Mouse (Mus musculus) heart, adult 18-20 months (tissue): ENCODE data around the gene Snip1. TPM values are rescaled to one million over a fixed set of nuclear protein-coding genes. Genes with fewer than 3 reads are reported as not detected.

Experiments used
- DNase-seq, 2 experiments: peaks; one replicate each; pipeline ENCODE4 v3.0.0; 2021 to 2022; ENCODE audit warnings: mixed read lengths in 1 of 2
- long read RNA-seq, 2 experiments: library from polyadenylated mRNA; stranded (forward); transcript quantifications; one replicate each; pipeline ENCODE4 v2.0.0; 2021
- total RNA-seq, 2 experiments: library from RNA; stranded (reverse); gene quantifications; 2 replicates each; pipeline ENCODE4 v1.2.3; 2021

Gene Snip1
- total RNA-seq = 1 to 10 TPM; 7.1 to 7.7 TPM
- long read RNA-seq, experiment 1, partial matches to known transcripts = 0 of 3 reads
- long read RNA-seq, experiment 1, other reads (novel, unspliced or antisense) = 0 of 3 reads
- long read RNA-seq, experiment 2, partial matches to known transcripts = 1 of 4 reads
- long read RNA-seq, experiment 2, other reads (novel, unspliced or antisense) = 0 of 4 reads

DNA sequence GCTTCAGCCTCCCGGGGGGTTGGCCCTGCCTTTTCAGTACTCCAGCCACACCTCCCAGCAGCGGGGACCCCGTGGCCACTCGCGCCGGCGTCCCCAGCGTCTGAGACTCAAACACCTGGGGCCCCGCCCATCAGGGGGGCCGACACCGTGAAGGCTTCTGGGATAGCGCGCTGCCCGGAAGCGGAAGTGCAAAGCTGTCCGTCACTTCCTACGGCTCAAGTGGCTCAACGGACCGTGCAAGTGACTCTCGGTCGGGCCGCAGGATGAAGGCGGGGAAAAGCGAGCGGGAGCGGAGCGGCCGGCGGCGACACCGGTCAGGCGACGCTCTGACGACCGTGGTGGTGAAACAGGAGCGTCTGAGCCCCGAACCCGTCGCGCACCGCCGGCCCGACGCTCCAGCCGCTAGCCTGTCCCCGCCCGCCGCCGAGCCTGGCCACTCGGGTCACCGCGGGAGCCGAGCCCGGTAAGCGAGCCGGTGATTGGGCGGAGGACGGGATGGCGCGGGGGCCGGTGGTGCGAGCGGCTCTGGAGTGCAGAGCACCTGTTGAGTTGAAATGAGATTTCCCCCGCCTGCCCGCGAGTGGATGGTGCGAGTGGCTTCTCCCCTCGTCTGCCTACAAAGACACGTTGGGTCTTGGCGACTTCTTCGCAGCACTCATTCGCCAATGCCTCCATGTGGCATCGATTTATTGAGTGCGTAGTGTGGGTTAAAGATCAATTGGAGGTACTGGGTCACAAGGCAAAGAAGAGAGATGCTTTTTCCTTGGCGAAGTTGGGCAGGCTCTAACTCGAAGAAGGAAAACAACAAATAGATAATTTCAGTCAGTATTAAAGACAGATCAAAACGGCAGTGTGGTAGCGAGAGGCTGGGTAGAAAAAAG is at the start of gene Snip1:
Gene Snip1, plus strand, starts transcription at position 183 of the 881 bp plus-strand sequence.
- DNase-seq = peak; percentile 96 to 98

DNA sequence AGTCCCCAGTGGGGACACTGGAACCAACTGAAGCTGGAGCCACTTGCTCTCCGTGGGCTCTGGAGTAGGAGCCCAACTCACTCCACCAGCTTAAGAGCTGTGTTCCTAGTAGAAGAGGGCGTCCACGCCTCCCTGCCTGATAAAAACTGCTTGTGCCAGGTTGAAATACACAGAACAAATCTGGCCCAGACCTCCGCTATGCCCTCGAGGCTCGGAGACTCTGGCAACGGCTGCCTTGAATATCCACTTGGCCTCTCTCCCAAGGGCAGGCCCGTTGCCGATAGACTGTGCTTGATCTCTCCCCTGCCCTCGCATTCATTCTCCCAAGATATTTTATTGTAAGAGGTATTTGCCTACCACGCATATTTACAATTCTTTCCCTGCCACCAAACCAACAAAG is 49.0 kb upstream of the Snip1 start:
- DNase-seq = peak; percentile 46 to 65

DNA sequence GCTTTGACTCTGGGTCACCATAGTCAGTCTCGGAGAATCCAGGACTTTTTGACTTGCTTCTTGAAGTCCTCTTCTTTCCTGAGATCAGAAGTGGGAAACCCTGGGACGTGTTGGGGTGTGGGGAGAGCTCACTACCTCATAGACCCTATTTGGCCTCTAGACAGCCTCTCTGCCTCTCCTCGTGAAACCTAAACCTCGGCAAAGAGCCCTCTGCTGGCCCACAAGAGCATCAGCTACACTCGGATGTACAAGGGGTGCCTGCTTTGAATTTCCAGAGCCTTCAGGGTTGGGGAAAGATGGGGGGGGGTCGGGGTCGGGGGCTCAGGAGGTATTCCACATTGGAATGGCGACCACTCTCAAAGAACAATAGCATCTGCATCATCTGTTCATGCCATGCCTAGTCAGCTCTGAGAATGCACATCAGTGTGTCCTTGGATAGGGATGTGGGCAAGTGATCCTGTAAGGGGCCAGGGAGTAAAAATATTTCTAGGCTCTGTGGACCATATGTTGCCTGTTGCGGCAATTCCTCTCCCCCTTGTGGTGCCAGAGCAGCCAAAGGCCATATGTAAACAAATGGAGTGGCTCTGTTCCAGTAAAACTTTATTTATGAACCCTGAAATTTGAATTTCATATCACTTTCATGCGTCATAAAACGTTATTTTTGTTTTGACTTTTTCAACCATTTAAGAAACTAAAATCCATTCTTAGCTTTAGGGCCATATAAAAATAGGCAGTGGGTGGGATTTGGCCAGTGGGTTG is 45.5 kb upstream of the Snip1 start:
- no peak for DNase-seq

DNA sequence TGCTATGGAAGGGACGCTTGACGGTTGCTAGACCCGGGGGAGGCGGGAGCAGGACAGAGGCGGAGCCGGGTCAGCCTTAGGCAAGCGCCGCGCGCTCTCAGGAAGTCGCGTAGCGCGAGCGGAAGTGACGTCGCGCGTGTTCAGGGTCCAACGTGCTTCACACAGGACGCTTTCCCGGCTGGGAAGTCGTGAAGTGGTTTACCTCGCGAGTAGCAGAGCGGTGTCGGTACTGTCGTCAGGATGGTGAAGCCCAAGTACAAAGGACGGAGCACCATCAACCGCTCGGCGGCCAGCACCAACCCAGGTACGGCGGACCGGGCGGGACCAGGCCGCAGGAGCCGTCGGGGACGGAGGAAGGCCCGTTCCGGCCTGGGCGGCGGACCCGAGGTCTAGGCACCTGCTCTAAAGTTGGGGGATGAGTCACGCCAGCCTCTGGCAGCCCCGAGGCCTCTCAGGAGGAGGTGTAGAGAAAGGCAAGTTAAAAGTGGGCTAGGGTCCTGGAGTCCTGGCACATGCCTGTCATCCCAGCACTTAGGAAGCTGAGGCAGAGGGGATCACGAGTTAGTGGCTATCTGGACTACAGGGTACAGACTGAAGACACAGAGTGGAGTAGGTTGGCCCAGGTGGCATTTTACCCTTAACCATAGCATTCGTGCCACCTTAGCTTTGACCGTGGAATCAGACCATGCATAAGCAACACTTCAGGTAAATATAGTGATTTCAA is 36.4 kb upstream of the Snip1 start:
- DNase-seq = peak; percentile 96

DNA sequence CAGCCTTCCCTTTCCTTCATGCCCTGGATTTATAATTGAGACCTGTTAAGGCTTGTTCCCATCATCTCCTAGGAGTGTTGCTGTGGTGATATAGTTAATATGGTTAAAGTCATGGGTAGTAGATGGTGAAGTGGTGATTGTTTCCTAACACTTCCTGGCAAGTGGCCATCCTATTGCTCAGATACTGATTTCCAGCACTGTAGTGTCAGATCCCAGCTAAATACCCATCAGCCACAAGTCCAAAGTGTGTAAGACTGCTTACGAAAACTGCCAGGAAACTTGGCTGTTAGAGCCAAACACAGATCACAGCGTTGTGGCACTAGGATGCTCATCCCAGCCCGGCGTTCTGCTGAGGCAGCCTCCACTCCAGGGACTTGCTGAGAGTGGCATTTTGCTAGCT is 32.1 kb upstream of the Snip1 start:
- DNase-seq = no peak

DNA sequence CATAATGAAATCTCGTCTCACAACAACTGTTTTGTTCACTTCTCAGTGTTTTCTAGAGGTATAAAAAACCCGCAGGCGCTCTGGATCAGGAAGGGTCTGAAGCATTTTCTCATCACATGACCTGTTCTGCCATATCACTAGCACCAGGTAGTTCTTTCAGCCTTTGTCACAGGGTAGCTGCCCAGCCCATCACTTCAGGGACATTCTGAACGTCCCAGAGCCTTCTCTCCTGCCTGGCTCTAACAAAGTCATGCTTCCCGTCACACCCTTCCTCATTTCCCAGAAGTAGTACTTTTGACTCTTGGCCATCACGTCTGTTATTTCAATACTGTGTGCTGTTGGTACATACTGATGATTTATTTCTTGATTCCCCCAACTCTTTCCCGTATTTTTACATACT is 22.0 kb upstream of the Snip1 start:
- DNase-seq = peak in 1 of 2 experiments; percentile 45

DNA sequence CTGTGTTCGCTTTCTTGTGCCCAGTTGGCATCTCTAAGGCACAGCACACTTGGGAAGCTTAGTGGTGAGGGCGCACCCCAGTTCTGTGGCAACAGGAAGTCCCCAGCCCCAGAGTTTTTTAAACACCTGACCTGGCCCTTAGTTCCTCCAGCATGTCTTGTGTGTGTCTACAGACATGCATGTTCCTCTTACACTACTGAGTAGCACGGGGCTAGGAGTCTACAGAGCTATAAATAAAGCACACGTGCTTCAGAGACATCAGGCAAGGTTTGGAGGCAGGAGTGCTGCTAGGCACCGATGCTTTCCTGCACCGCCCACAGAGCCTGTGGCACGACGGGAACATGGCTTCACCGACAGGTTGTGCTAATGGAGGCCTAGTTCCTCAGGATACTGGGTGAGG is 11.1 kb upstream of the Snip1 start:
- DNase-seq = no peak

DNA sequence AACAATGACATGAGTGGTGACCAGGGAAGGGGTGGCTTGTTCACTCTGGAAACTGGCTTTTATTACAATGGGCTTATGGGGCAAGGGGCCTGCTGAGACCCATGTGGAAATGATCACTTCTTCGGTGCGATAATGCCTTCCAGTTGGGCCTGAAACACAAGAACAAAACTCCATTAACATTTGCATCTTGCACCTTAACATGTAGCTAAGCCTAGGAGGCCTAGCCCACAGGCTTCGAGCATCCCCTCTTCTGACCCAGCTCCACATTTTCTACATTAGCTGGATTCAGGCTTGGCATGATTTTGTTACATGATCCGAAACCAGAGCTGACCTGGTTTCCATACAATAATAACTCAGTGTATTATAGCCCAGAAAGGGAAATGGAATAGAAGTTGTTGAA is 10.0 kb upstream of the Snip1 start:
- no peak for DNase-seq

DNA sequence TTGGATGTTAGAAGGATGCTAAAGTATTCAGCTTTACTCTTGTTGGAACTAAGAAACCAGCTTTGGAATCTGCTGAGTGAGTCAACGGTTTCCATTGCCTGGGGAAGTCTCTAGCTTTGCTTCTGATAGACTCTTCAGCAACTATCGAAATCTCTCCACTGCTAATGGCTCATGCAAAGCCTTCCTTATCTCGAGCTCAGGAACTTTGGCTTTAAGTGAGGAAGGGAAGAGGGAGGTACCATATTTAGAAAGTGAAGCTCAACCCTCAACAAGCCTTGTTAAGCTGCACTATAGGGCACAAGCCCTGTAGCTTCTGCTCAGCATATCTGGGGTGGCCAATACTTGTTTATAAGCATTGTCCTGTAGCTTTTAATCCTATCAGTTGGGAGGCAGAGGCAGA is 9.2 kb upstream of the Snip1 start:
- no peak for DNase-seq

DNA sequence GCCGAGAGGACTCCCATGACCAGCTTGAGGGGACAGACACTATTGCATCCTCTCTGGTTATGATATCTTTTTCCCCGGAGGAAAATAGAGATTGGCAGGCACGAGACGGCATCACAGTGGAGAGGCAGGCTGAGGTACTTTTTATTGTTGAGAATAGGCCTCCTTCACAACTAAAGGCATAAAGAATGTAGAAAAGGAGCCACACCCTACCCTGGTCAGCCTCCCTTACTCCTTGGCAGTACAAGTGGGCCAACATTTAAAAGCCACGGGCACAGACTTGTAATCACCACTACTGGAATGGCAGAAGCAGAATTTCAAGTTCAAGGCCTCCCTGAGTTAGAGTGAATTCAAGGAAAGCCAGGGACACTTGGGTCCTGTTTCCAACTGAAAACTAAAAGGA is 8.4 kb upstream of the Snip1 start:
- no peak for DNase-seq

DNA sequence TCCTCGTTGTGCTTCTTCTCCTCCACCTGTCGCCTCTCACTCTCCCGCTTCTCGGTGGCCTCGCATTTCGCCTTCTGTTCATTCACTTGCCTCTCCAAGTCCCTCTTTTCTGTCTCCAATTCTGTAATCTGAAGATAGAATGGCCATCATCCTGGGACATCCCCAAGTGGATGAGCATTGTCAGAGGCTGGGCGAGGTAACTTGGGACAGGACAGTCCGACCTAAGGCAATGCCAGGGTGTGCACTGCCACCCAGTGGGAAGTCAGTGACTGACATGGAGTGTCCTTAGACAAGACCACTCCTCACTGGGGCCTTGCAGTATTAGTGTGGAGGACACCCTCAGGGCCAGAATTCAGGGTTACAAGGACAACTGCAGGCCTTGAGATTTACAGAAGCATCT is 7.4 kb upstream of the Snip1 start:
- DNase-seq = peak; percentile 44 to 67

DNA sequence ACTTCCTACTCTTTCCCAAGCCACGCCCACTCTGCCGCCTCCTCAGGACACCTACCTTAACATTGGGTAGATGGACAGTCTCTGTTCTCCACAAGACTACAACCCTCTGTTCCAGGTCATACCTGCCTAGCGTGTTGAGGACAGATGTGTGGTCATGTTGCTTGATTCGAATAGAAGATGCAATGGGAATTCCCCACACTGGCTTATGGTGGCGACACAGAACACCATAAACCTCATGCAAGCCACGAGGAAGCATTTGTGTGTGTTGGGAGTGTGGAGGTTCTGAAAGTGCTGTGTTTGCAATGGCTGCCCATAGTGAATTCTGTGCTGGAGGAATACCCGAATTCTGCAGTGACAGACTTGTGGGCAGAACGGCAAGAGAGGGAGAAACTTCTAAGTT is 2.6 kb upstream of the Snip1 start:
- no peak for DNase-seq

DNA sequence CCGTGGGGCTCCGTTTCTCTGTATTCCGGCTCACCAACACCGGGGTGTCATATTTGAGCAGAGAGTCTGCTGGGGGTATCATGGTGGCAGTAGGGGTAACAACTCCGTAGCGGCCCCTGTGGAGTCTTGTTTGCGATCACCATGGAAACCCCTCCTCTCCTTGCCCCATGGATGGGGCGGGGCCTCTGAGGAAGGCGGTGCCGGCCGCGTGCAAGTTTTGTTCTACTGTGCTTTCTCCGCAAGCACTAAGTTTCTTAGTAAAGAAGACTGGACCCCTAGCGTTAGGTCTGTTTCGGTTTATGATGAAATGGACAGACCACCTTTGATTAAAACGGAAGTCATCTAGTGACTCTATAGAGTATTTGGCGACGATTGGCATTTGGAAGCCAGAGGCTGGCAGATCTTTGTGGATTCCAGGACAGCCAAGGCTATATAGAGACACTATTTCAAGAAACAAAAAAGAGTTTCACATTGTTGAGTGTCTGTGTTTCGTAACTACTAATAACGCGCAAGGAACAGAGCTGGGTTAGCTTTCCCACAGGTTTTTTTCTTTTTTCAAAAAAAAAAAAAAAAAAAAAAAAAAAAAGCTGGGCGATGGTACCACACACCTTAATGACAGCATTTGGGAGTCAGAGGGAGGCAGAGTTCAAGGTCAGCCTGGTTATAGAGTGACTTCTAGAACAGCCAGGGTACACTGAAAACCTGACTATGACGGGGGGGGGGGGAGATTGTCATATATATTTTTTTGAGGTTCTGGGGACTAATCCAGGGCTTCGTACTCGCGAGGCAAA is 760 bp upstream of the Snip1 start, which contains the start of gene Dnali1:
Gene Dnali1, minus strand, starts transcription at position 187 of the 791 bp plus-strand sequence.
- peak; percentile 71 to 74 for DNase-seq

DNA sequence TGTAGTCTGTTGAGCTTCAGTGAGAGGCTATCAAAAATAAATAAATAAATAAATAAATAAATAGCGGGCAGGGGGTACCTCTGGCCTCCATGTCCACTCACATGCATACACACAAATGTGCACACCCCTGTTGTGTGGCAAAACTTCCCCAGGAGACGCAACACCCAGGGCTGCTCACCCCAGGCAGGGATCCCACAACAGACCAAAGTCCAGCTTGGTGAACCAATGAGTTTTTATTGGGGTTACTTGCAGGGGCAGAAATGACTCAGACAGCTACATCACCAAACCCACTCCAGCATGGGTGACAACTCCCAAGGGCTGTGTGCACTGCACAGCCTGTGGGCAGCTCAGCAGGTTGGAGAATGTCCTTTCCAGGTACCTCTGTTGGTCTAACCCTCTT is 11.2 kb downstream of the Snip1 start:
- DNase-seq = no peak

DNA sequence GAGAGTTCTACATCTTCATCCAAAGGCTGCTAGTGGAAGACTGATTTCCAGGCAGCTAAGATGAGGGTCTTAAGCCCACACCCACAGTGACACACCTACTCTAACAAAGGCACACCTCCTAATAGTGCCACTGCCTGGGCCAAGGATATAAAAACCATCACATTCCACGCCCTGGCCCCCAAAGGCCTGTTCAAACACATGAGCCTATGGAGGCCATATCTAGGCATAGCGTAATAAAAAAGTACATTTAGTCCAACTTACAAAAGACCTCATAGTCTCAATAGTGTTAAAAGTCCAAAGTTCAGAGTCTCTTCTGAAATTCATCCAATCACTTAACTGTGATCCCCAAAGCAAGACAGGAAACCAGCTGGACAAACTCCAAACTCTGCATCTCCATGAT is 12.2 kb downstream of the Snip1 start:
- no peak for DNase-seq

DNA sequence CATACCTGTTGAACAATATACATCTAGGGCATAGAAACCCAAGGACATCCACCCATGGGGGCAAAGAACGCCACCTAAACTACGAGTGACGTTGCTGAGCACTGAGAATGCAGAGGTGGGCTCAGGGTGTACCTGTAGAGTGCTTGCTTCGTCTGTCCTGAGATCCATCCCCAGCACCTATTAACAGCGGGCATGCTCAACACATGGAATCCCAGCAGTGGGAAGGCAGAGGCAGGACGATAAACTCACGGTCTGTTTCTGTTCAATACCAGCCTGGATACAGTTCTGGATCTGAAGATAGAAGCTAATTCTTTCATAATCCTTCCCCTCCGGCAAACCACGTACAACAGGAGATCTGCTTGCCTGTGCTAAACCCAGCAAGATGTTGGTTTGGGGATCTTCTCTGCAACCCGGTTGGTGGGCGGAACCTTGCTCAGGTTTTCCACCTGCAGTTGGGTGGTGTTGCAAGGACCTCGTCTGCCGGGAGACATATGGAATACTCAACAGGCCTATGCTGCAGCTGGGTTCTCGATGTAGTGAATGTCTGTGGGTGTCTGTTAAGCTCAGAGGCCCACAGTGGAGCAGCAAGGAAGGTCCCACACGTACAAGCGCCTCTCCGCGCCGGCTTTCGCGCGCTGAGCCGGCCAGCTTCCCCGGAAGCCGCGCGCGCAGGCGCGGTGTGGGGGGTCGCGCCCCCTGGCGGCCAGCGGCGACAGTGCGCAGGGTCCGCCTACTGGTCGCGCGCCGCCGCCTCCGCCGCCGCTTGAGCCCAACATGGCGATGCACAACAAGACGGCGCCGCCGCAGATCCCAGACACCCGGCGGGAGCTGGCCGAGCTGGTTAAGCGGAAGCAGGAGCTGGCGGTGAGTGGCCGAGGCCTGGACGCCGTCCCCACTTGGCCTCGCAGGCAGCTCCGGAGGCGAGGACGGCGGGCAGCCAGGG is 18.2 kb downstream of the Snip1 start, which contains the start of gene Meaf6:
Gene Meaf6, plus strand, starts transcription at position 732 of the 943 bp plus-strand sequence.
- DNase-seq = peak; percentile 93

DNA sequence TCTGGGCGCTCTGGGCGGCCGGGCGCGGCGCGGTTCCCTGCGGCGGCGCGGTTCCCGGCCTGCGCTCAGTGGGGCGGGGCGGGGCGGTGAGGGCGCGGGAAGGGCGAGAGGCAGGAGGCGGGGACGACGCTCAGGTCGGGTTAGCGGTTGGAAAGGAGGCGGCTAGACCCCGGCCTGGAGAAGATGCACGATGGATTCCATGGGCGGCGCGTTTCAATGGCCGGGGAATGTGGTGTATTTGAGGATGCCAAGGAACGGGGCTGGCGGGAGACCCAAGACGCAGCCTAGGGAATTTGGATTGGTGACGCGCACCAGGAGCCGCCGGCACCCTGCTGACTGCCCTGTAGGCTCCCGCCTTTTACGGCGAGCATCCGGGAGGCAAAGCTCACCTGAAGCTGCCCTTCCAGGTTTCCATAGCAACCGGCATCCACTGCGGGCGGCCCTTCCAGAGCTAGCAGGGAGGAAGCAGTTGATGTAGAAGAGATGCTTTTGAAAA is 18.9 kb downstream of the Snip1 start:
- DNase-seq = no peak

DNA sequence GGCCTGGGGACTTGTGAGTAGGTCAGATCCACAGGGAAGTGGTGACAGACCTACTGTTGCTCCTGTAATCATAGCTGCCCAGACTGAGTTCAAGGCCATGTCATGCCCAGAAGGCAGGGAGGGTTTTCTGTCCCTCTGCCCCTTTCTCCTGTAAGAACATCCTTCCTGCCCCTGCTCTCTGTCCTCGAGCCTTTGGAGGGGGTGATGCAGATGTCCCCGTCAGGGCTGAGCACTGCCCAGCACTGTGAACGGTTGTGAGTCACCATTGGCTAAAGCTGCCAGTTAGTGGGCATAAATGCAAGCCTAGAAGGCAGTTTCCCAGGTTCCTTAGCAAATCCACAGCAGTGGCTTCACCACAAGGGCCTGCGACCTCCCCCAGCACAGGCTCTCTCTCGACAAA is 26.6 kb downstream of the Snip1 start:
- DNase-seq = no peak

DNA sequence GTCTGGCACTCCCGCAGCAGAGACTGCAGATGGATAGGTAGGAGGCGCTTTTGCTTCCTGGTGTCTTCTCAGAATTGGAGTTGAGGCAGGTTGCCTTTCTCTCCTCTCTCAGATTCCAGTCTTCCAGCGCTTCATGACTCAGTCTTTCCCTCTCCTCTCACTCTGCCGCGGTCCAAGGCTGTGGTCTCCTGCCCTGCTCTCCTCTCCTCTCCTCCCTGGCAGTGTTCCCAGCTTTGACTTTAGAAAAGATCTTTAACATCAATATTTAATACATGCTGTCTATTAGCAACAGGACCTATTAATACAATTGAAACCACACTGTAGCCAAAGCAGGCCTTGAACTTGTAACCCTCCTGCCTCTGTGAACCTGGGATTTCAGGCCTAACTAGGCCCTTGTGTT is 29.6 kb downstream of the Snip1 start:
- no peak for DNase-seq

DNA sequence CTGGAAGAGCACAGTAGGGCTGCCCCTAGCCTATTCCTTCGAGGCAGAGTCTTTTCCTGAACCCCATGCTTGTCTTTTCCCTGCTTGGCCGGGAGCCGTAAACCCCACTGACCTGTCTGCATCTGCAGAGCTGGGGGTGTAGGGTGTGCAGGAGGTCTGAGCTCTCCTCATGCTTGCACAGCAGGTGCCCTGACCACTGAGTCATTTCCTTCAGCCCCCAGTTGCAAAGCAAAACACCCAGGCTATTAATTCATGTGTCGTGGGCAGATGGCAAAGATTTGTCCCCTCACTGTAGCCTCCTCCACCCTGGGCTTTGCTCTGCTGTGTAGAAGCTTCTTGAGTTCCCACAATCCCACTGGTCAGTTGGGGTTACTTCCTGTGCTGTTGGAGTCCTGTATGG is 30.9 kb downstream of the Snip1 start:
- DNase-seq = no peak
